Mouse (Mus musculus): ENCODE data around the gene Chkb. TPM values are rescaled to one million over a fixed set of nuclear protein-coding genes. Genes with fewer than 3 reads are reported as not detected.

The Chkb gene
- total RNA-seq, 2 experiments from 2014 or later, result 19.6 to 28.5 TPM

Other genes with a start within 250 kb of the Chkb start
- 10 to 100 TPM; 20.9 to 23.8 TPM for gene Plxnb2, start 249.1 kb downstream of the Chkb start, total RNA-seq (2021)
- gene Dennd6b, start 233.4 kb downstream of the Chkb start, total RNA-seq (2021), result 1 to 10 TPM; 4.1 to 5.4 TPM
- 10 to 100 TPM; 56.2 to 57.3 TPM for gene Ppp6r2, start 218.4 kb downstream of the Chkb start, total RNA-seq (2021)
- gene Sbf1, start 114.6 kb downstream of the Chkb start, total RNA-seq (2021), result 10 to 100 TPM; 51.2 to 51.5 TPM
- gene Adm2, start 107.2 kb downstream of the Chkb start, total RNA-seq (2021), result not detected
- gene Miox, start 95.5 kb downstream of the Chkb start, total RNA-seq (2021), result not detected
- gene Lmf2, start 74.2 kb downstream of the Chkb start, total RNA-seq (2021), result 10 to 100 TPM; 16.9 to 18.3 TPM
- gene Ncaph2, start 74.2 kb downstream of the Chkb start, total RNA-seq (2021), result 10 to 100 TPM; 39.0 to 40.8 TPM
- 10 to 100 TPM; 15.2 to 15.3 TPM for gene Sco2, start 56.1 kb downstream of the Chkb start, total RNA-seq (2021)
- gene Tymp, start 52.9 kb downstream of the Chkb start, total RNA-seq (2021), result under 1 TPM; 0.25 to 0.64 TPM
- 1 to 10 TPM in 1 of 2 experiments, under 1 TPM in 1; 0.44 to 1.0 TPM for gene Odf3b, start 50.6 kb downstream of the Chkb start, total RNA-seq (2021)
- gene Klhdc7b, start 45.0 kb downstream of the Chkb start, total RNA-seq (2021), result not detected
- not detected for gene Syce3, start 19.4 kb downstream of the Chkb start, total RNA-seq (2021)
- 100 to 1,000 TPM; 230 to 289 TPM for gene Cpt1b, start 4.0 kb downstream of the Chkb start, total RNA-seq (2021)
- under 1 TPM; 0.16 to 0.89 TPM for gene C730034F03Rik, start 319 bp downstream of the Chkb start, total RNA-seq (2021)
- gene Gm44502, start 212 bp downstream of the Chkb start, total RNA-seq (2021), result under 1 TPM in 1 of 2 experiments, not detected in 1; 0.71 TPM
- under 1 TPM; 0.16 to 0.25 TPM for gene Mapk8ip2, start 24.0 kb upstream of the Chkb start, total RNA-seq (2021)
- 1 to 10 TPM; 7.2 to 7.4 TPM for gene Arsa, start 47.5 kb upstream of the Chkb start, total RNA-seq (2021)
- gene Shank3, start 69.7 kb upstream of the Chkb start, total RNA-seq (2021), result 10 to 100 TPM; 15.2 to 25.8 TPM
- under 1 TPM; 0.14 to 0.16 TPM for gene Acr, start 138.4 kb upstream of the Chkb start, total RNA-seq (2021)
- gene Rabl2, start 162.0 kb upstream of the Chkb start, total RNA-seq (2021), result 1 to 10 TPM; 3.7 to 4.3 TPM